Mouse (Mus musculus) MEL (cell line): ENCODE data around the gene Rab37. TPM values are rescaled to one million over a fixed set of nuclear protein-coding genes. Genes with fewer than 3 reads are reported as not detected.

Experiments
- DNase-seq: peaks from one replicate; pipeline ENCODE4 v3.0.0; 2011; ENCODE audit warnings: low read depth, low spot score
- H3K27ac ChIP-seq: 2 replicates; pipeline ENCODE4 v1.5.1; 2012; ENCODE audit warnings: low read depth, mild to moderate bottlenecking, control low read depth, low read length, moderate library complexity; ENCODE audit not compliant: control insufficient read depth
- H3K27me3 ChIP-seq, 2 experiments: fragments of 150-350 bp in 1 of 2; sonication (generic) in 1 of 2; 2 replicates each; pipeline ENCODE4 v1.6.1; 2012; ENCODE audit warnings: low read length in 2 of 2, mild to moderate bottlenecking in 2 of 2, improper control_type of control experiment in 1 of 2, moderate library complexity in 1 of 2; ENCODE audit not compliant: insufficient read depth in 2 of 2, control insufficient read depth in 1 of 2
- H3K36me3 ChIP-seq, 2 experiments: 2 replicates each; pipeline ENCODE4 v1.6.1; 2012 to 2014; ENCODE audit warnings: low read length in 2 of 2, improper control_type of control experiment in 1 of 2, inconsistent platforms in 1 of 2, mild to moderate bottlenecking in 1 of 2; ENCODE audit not compliant: insufficient read depth in 2 of 2, control insufficient read depth in 1 of 2
- H3K4me1 ChIP-seq, 2 experiments: fragments of 150-350 bp in 1 of 2; sonication (generic) in 1 of 2; 2 replicates each; pipeline ENCODE4 v1.6.1; 2012; ENCODE audit warnings: low read length in 2 of 2, improper control_type of control experiment in 1 of 2, mild to moderate bottlenecking in 1 of 2; ENCODE audit not compliant: insufficient read depth in 2 of 2, control insufficient read depth in 1 of 2
- H3K4me3 ChIP-seq, 2 experiments: fragments of 150-350 bp in 1 of 2; sonication (generic) in 1 of 2; 2 replicates each; pipeline ENCODE4 v1.5.1; 2012; ENCODE audit warnings: low read depth in 2 of 2, low read length in 2 of 2, mild to moderate bottlenecking in 2 of 2, moderate library complexity in 2 of 2, control low read depth in 1 of 2, improper control_type of control experiment in 1 of 2; ENCODE audit not compliant: control insufficient read depth in 1 of 2, insufficient read depth in 1 of 2
- H3K79me2 ChIP-seq: 2 replicates; pipeline ENCODE4 v1.6.1; 2012; ENCODE audit warnings: mild to moderate bottlenecking, low read length, moderate library complexity; ENCODE audit not compliant: control insufficient read depth, poor library complexity, insufficient read depth
- H3K9ac ChIP-seq: 2 replicates; pipeline ENCODE4 v1.6.1; 2012; ENCODE audit warnings: low read depth, mild to moderate bottlenecking, control low read depth, low read length, moderate library complexity; ENCODE audit not compliant: control insufficient read depth, poor library complexity, severe bottlenecking
- H3K9me3 ChIP-seq: fragments of 150-350 bp; sonication (generic); replicated peaks from 2 replicates; pipeline ENCODE4 v1.6.1; 2012; ENCODE audit warnings: mild to moderate bottlenecking, low read length, improper control_type of control experiment, moderate library complexity; ENCODE audit not compliant: insufficient read depth
- BHLHE40 ChIP-seq: IDR thresholded peaks from 2 replicates; pipeline ENCODE4 v1.6.1; 2012; ENCODE audit warnings: low read depth, mild to moderate bottlenecking, inconsistent platforms, low read length, improper control_type of control experiment, borderline replicate concordance
- CTCF ChIP-seq, 3 experiments: IDR thresholded peaks in 2 of 3; conservative IDR thresholded peaks in 1 of 3; 2 replicates each; pipeline ENCODE4 v1.5.1; 2011 to 2012; ENCODE audit warnings: low read length in 3 of 3, low read depth in 2 of 3, mild to moderate bottlenecking in 2 of 3, improper control_type of control experiment in 1 of 3, inconsistent platforms in 1 of 3, mixed read lengths in 1 of 3, moderate library complexity in 1 of 3; ENCODE audit not compliant: control insufficient read depth in 1 of 3, insufficient read depth in 1 of 3, poor library complexity in 1 of 3, severe bottlenecking in 1 of 3
- E2F4 ChIP-seq: IDR thresholded peaks from 2 replicates; pipeline ENCODE4 v1.6.1; 2011; ENCODE audit warnings: low read depth, low read length, improper control_type of control experiment, borderline replicate concordance
- ELF1 ChIP-seq: IDR thresholded peaks from 2 replicates; pipeline ENCODE4 v1.6.1; 2014; ENCODE audit warnings: low read depth, mild to moderate bottlenecking, inconsistent platforms, low read length, improper control_type of control experiment, moderate library complexity
- GABPA ChIP-seq: IDR thresholded peaks from 2 replicates; pipeline ENCODE4 v1.6.1; 2012; ENCODE audit warnings: low read depth, mild to moderate bottlenecking, inconsistent platforms, low read length, improper control_type of control experiment, moderate library complexity
- GATA1 ChIP-seq: IDR thresholded peaks from 2 replicates; pipeline ENCODE4 v1.6.1; 2011; ENCODE audit warnings: low read depth, low read length, improper control_type of control experiment
- KAT2A ChIP-seq: conservative IDR thresholded peaks from 2 replicates; pipeline ENCODE4 v1.6.1; 2012; ENCODE audit warnings: low read depth, low read length, improper control_type of control experiment, inconsistent platforms
- MAFK ChIP-seq: IDR thresholded peaks from 2 replicates; pipeline ENCODE4 v1.6.1; 2011; ENCODE audit warnings: low read depth, mild to moderate bottlenecking, low read length, improper control_type of control experiment, borderline replicate concordance
- MEF2A ChIP-seq: IDR thresholded peaks from 2 replicates; pipeline ENCODE4 v1.6.1; 2014; ENCODE audit warnings: low read depth, mild to moderate bottlenecking, inconsistent platforms, low read length, improper control_type of control experiment; ENCODE audit not compliant: poor library complexity, insufficient replicate concordance, severe bottlenecking; ENCODE audit errors: extremely low read depth
- MXI1 ChIP-seq: IDR thresholded peaks from 2 replicates; pipeline ENCODE4 v1.6.1; 2011; ENCODE audit warnings: mild to moderate bottlenecking, low read depth, low read length, improper control_type of control experiment
- MYB ChIP-seq: IDR thresholded peaks from 2 replicates; pipeline ENCODE4 v1.6.1; 2011; ENCODE audit warnings: mild to moderate bottlenecking, low read depth, low read length, improper control_type of control experiment
- MYC ChIP-seq: IDR thresholded peaks from 2 replicates; pipeline ENCODE4 v1.6.1; 2011; ENCODE audit warnings: low read depth, mild to moderate bottlenecking, low read length, improper control_type of control experiment, moderate library complexity
- POLR2AphosphoS5 ChIP-seq: IDR thresholded peaks from 2 replicates; pipeline ENCODE4 v1.6.1; 2012; ENCODE audit warnings: low read depth, borderline replicate concordance, mild to moderate bottlenecking, inconsistent platforms, low read length, moderate library complexity, mixed read lengths
- RCOR1 ChIP-seq: IDR thresholded peaks from 2 replicates; pipeline ENCODE4 v1.6.1; 2012; ENCODE audit warnings: low read depth, mild to moderate bottlenecking, inconsistent platforms, low read length, improper control_type of control experiment
- SIN3A ChIP-seq: IDR thresholded peaks from 2 replicates; pipeline ENCODE4 v1.6.1; 2012; ENCODE audit warnings: low read length, improper control_type of control experiment, inconsistent platforms
- SMC3 ChIP-seq: IDR thresholded peaks from 2 replicates; pipeline ENCODE4 v1.6.1; 2011; ENCODE audit warnings: low read depth, low read length, improper control_type of control experiment
- TBP ChIP-seq: IDR thresholded peaks from 2 replicates; pipeline ENCODE4 v1.8.0; 2011; ENCODE audit warnings: low read depth, low read length, improper control_type of control experiment
- UBTF ChIP-seq: IDR thresholded peaks from 2 replicates; pipeline ENCODE4 v1.6.1; 2012; ENCODE audit warnings: low read depth, mild to moderate bottlenecking, inconsistent platforms, low read length, improper control_type of control experiment, moderate library complexity, borderline replicate concordance; ENCODE audit not compliant: insufficient read depth
- ZC3H11A ChIP-seq: IDR thresholded peaks from 2 replicates; pipeline ENCODE4 v1.6.1; 2012; ENCODE audit warnings: low read depth, mild to moderate bottlenecking, inconsistent platforms, low read length, improper control_type of control experiment
- ZKSCAN1 ChIP-seq: IDR thresholded peaks from 2 replicates; pipeline ENCODE4 v1.6.1; 2012; ENCODE audit warnings: low read depth, mild to moderate bottlenecking, inconsistent platforms, low read length, improper control_type of control experiment, moderate library complexity
- ZMIZ1 ChIP-seq: IDR thresholded peaks from 2 replicates; pipeline ENCODE4 v1.6.1; 2012; ENCODE audit warnings: low read depth, mild to moderate bottlenecking, inconsistent platforms, low read length, improper control_type of control experiment, moderate library complexity
- ZNF384 ChIP-seq: IDR thresholded peaks from 2 replicates; pipeline ENCODE4 v1.6.1; 2012; ENCODE audit warnings: low read depth, mild to moderate bottlenecking, inconsistent platforms, low read length, improper control_type of control experiment
- polyA plus RNA-seq, 2 experiments: library from polyadenylated mRNA; stranded (reverse) in 1 of 2; unstranded in 1 of 2; fragments of >175 nt in 1 of 2; fragments of >200 nt in 1 of 2; gene quantifications; 2 replicates each; pipeline versions ENCODE4 v1.2.1 to v1.2.4; 2012; ENCODE audit warnings: low replicate concordance in 2 of 2, low read depth in 1 of 2; ENCODE audit not compliant: insufficient read length in 2 of 2, insufficient read depth in 1 of 2, missing spikeins in 1 of 2
- total RNA-seq: library from RNA; depleted of rRNA; stranded (reverse); fragments of 300-350 nt; gene quantifications from 2 replicates; pipeline ENCODE4 v1.2.3, GENCODE M21; 2012

The Rab37 gene
- total and polyA plus RNA-seq, 3 experiments, result 14.6 to 20.6 TPM; not detected in 1

- H3K4me1 ChIP-seq, result no peaks in the 10 kb centered on the region
- H3K27me3 ChIP-seq, result no peaks in the 10 kb centered on the region
- no peak overlapping the region for H3K27ac ChIP-seq
- H3K79me2 ChIP-seq, result no peaks in the 10 kb centered on the region
- H3K9ac ChIP-seq, result no peak overlapping the region
- peaks cover 0 to 4% of the 10 kb centered on the region in 2 experiments; a peak in 2 of 4 replicates for H3K36me3 ChIP-seq
- TF ChIP-seq CTCF (IDR thresholded peaks at IDR 0.05 in 2 of 3, conservative IDR thresholded peaks at IDR 0.05 in 1 of 3; ENCODE audit: control insufficient read depth in 1 of 3, insufficient read depth in 1 of 3, low read depth in 2 of 3, low read length in 3 of 3, poor library complexity in 1 of 3, severe bottlenecking in 1 of 3), result no peak
- TF ChIP-seq UBTF, result no peak
- TF ChIP-seq MEF2A, result no peak
- no peak for TF ChIP-seq RCOR1
- TF ChIP-seq POLR2AphosphoS5, result no peak
- no peak for DNase-seq
- H3K9me3 ChIP-seq, result no peaks in the 10 kb centered on the region
- no peak overlapping the region for H3K4me3 ChIP-seq
Measured at GRCm38 (mm10) chr11:115179191-115179590, 88.0 kb downstream of the Rab37 start.

- Histone ChIP-seq H3K9me3 (no peaks in the 10 kb centered on the region), H3K4me3 (no peak overlapping the region), H3K79me2 (no peaks in the 10 kb centered on the region), H3K4me1 (peaks cover 0 to 5% of the 10 kb centered on the region in 2 experiments; a peak in 2 of 4 replicates), H3K9ac (no peak overlapping the region), H3K27me3 (no peaks in the 10 kb centered on the region), H3K36me3 (peaks cover 4% of the 10 kb centered on the region in 2 experiments), H3K27ac (no peak overlapping the region)
- no peak for TF ChIP-seq MAFK
- no peak for TF ChIP-seq ZNF384
- no peak for TF ChIP-seq RCOR1
- TF ChIP-seq MYB, result no peak
- TF ChIP-seq KAT2A, result no peak
- no peak for TF ChIP-seq MYC
- TF ChIP-seq SIN3A, result no peak
- no peak for TF ChIP-seq GABPA
- TF ChIP-seq TBP, result no peak
- no peak for TF ChIP-seq GATA1
- no peak for TF ChIP-seq ELF1
- TF ChIP-seq ZMIZ1, result no peak
- TF ChIP-seq BHLHE40, result no peak
- no peak for TF ChIP-seq ZC3H11A
- TF ChIP-seq MXI1, result no peak
- TF ChIP-seq ZKSCAN1, result no peak
- TF ChIP-seq UBTF, result no peak
- no peak for TF ChIP-seq SMC3
- TF ChIP-seq E2F4, result no peak
- DNase-seq, result no peak
Measured at GRCm38 (mm10) chr11:115179881-115180280, 88.7 kb downstream of the Rab37 start.
